Mouse (Mus musculus): ENCODE data around the gene Cul1.

- TF ChIP-seq GATA1 (IDR thresholded peaks at IDR 0.05; ENCODE audit: borderline replicate concordance, low read length) (no peak), FLI1 (IDR thresholded peaks at IDR 0.05; ENCODE audit: low read length) (no peak)
Measured at GRCm38 (mm10) chr6:47413656-47414055, 39.5 kb upstream of the Cul1 start.
